Mouse (Mus musculus) thymus, adult 2 months (tissue): ENCODE measurements around the gene Galr3.

Experiments used
- CTCF ChIP-seq: fragments of 200-500 bp; IDR thresholded peaks from 2 replicates; pipeline ENCODE4 v1.5.1; 2012; ENCODE audit warnings: mild to moderate bottlenecking, control low read depth, low read length, moderate library complexity, borderline replicate concordance; ENCODE audit not compliant: control insufficient read depth, poor library complexity, insufficient read depth; ENCODE audit errors: extremely low read depth
- POLR2A ChIP-seq: fragments of 200-500 bp; IDR thresholded peaks from 2 replicates; pipeline ENCODE4 v1.6.1; 2012; ENCODE audit warnings: mild to moderate bottlenecking, low read length, control low read depth, moderate library complexity; ENCODE audit not compliant: control insufficient read depth, poor library complexity, insufficient read depth; ENCODE audit errors: extremely low read depth

DNA sequence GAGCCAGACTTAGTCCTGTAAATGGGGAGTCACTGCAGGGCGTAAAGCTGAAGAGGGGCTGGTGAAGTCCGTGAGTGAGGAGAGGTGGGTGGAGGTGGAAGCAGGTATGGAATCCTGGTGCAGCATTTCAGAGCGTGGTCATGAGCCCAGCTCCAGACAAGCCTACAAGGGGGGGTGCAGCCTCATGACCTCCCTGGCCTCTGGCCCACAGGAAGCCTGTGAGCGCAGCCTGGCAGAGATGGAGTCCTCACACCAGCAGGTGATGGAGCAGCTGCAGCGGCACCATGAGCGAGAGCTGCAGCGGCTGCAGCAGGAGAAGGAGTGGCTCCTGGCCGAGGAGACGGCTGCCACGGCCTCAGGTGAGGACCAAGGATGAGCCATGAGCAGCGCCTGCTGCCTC, 42.1 kb upstream of the Galr3 start:
- no peak for TF ChIP-seq POLR2A
- no peak for TF ChIP-seq CTCF
